Mouse (Mus musculus): Measurements from ENCODE around the gene Epb41l2.

The Epb41l2 gene

DNA sequence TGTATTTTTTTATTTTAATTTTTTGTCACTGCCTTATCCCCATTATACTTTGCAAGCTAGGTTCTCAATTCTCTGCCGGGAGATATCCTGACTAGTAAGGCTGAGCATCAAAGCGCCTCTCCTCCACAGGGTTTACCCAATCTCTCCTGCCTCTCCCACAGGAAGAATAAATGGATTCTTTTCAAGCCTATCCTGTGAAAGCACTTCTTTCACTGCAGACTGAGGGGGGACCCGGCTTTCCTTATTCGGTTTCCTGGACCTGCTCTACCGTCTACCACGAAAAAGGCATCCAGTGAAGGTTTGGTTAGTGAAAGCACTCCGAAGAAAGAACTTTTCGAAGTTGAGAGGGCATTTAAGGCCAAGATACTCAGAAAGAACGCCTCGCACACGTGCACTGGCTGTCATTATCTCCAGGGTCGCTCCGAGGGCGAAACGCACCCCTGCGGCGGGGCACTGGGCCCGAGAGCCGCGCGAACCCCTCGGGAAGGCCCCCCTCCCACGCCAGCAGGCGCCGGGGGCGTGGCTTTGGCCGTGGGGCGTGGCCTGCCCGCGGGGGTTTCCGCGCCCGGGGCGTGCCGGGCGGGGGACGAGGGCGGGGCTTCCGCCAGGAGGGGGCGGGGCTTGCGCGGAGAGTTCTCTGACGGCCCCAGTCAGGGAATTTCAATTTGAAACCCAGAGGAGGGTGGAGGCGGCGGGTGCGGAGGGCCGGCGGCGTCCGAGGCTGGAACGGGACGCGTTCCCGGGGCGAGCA, at the start of gene Epb41l2:
Epb41l2 (plus strand) TSS at position 591 of the 751 bp plus-strand sequence.
- peak; percentile 95 to 96 for DNase-seq

DNA sequence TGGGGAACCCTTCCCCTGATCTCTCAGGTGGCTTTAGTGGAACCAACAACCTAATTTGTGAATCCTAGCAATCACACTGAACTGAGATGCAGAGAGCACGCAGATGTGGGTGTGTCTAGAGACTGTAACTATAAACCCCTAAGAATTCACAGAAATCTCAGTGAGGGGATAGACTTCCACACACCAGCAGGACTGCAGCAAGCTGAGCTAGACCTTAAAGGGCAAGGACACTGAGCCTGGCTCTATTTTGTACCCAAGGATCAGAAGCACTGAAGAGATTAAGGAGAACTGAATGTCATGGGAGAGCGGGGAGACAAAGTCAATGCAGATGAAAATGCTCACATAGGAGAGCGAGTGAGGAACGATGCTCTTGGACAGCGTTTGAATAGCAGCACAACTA, 49.6 kb upstream of the Epb41l2 start:
- DNase-seq, result no peak

DNA sequence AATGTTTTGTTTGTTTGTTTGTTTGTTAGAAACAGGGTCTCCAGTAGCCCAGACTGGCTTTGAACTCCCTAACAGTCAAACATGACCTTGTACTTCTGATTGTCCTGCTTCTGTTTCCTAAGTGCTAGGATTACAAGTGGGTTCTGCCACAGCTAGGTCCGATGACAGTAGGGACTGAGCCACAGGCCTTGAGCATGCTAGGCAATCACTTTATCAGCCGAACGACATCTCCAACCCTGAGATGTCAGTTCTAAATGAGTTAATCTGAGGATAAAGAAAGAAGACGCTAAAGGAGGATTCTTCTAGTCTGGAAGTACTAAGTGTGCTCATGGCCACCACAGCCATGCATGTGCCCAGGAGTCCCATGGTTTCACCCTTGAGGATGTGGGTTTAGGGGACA, 48.9 kb upstream of the Epb41l2 start:
- DNase-seq, result no peak

GRCm38 (mm10) chr10:25311554-25312212, 47.9 kb upstream of the Epb41l2 start:
- DNase-seq, result no peak

- no peak for DNase-seq
These were observed 45.6 kb upstream of the Epb41l2 start for GRCm38 (mm10) chr10:25313856-25314584.

DNA sequence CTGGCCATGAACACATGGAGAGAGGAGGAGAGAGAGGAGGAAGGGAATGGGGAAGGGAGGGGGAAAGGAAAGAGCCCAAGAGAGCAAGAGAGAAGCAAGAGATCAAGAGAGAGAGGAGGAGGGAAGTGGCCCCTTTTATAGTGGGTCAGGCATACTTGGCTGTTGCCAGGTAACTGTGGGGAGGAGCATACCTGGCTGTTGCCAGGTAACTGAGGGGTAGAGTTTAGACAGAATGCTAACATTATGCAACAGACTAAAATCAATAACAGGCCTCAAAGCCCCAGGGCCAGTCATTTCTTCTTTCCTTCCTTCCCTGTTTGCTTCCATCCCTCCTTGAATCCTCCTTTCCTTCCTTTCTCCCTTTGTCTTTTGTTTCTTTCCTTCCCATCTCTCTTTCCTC, 41.9 kb upstream of the Epb41l2 start:
- no peak for DNase-seq

GRCm38 (mm10) chr10:25318405-25318804, 41.2 kb upstream of the Epb41l2 start:
- DNase-seq, result no peak

- no peak for DNase-seq
These were observed 40.1 kb upstream of the Epb41l2 start for GRCm38 (mm10) chr10:25319531-25319930.

DNA sequence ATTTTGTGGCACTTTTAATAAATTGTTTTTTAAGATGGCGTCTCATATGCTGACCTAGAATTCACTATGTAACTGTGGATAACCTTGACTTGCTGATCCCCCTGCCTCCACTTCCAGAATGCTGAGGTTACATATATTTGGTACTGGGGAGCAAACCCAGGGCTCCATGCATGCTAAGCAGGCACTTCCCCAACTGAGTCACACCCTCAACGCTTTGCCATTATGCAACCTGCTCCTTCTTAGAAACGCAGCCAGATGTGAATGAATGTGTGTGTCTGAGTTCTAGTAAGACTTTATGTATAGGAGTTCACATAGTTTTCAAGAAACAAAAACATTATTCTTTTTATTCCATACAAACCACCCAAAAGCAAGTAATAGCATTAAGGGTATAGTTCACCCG, 38.4 kb upstream of the Epb41l2 start:
- DNase-seq, result no peak

- DNase-seq, result peak; percentile 53 to 67
These were observed 33.9 kb upstream of the Epb41l2 start for GRCm38 (mm10) chr10:25325690-25326089.

DNA sequence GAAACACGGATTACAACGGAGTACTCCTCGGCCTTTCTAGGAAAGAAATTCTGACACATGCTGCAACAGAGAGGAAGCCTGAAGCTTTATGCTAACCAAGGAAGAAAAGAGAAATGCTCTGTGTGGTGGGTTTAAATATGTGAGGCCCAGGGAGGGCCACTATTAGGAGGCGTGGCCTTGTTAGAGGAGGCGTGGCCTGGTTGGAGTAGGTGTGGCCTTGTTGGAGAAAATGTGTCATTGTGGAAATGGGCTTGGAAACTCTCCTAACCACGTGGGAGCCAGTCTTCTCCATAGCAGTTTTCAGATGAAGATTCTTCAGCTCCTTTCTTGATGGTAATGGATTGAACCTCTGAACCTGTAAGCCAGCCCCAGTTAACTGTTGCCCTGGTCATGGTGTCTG, 32.1 kb upstream of the Epb41l2 start:
- no peak for DNase-seq

- no peak for DNase-seq
These were observed 29.5 kb upstream of the Epb41l2 start for GRCm38 (mm10) chr10:25330094-25330493.

DNA sequence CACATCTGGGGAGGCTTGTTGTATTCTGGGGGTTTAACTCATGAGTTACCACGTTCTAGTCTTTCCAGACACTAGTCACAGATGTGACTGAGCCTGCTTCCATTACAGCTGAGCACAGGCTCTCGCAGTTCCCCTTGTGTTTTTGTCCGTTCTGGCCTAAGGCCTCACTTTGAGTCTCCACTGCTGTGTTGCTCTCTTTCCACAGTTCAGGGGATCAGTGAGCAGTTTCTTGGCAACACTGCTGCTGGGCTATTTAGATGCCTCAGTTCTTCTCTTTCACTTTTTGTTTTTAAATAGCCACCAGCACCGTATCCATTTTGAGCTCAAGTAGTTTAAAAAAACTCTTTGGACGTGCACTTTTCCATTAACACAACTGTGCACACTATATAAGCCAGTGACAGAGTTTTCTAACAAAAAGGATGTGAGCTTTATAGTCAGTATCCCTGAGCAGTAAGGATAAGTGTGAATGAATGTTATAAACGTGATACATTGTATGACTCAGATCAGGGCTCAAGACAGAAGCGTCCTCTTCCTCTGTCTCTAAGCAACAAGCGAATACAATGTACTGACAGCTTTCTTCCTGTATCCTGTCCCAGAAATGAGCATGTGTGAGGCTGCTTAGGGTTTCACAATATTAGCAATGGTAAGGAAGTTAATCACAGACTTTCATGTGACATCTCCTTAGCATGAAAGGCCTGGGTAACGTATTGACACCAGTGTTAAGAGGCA, 28.1 kb upstream of the Epb41l2 start:
- peak in 1 of 2 experiments; percentile 14 for DNase-seq

- no peak for DNase-seq
These were observed 26.1 kb upstream of the Epb41l2 start for GRCm38 (mm10) chr10:25333390-25334079.

DNA sequence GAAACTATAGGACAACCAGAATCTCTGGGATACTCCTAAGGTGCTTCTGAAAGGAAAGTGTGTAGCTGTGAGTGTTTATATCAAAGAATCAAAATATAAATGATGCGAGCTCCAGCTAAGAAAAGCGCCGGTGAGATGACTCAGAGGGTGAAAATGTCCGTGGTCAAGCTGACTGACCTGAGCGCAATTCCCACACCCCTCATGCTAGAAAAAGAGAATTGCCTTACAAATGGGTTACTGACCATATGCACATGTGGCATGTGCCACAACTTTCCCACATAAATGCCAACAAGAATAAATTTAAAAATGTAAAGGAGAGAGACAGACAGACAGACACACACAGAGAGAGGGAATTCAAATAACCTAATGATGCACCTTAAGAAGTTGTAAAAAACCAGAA, 18.9 kb upstream of the Epb41l2 start:
- DNase-seq, result no peak

DNA sequence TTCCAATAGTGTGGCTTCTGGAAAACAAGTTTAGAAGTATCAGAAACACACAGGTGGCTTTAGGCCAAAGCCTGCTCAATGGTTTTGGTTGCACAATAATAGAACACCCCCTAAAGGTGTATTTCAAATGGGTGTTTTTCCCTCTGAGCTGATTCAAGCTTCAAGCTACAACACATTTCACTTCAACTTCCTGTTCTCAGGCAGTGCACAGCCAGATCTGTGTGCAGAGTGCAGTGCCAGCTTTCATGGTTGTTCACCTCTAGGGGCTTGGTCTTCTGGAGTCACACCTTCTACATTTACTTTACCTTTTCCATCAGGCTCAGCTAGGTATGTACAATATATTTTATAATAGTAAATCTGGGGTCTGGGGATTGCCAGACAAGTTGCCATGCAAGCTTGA, 16.8 kb upstream of the Epb41l2 start:
- no peak for DNase-seq

DNA sequence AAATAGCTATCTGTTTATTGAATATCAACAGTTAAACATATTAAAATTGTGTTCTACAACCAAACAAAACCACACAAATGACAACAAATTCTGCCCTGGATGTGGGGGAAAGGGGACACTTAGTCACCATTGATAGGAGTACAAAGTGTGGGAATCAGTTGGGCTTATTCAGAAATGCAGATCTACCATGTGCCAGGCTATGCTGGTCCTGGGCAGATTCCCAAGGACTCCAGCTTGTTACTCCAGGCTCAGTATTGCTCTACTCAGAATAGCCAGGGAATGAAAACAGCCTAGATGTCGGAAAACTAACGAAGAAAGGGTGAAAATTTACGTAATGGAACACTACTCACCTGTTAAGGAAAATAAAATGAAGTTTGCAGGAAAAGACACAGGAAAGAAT, 5.7 kb upstream of the Epb41l2 start:
- no peak for DNase-seq

GRCm38 (mm10) chr10:25354390-25354789, 5.2 kb upstream of the Epb41l2 start:
- DNase-seq, result no peak

GRCm38 (mm10) chr10:25359959-25360811, 587 bp downstream of the Epb41l2 start:
- peak; percentile 39 to 43 for DNase-seq

DNA sequence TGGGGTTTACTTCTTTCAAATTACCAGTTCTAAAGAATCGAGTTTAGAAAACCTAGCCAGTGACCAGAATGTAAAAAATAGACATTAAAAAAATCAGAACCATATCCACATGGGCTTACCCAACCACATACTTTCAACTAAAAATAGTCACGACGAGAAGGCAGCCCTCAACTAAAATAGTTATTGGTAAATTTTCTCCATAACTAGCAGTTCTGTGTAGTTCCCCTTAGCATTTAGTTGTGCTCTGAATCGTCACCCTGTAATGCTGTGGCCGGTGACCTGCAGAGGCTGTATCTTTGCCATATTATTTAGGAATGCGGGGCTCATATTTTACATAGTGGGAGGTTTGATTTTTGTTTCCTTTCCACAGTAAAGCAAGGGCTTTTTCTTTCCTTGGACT, 2.6 kb downstream of the Epb41l2 start:
- DNase-seq, result no peak

DNA sequence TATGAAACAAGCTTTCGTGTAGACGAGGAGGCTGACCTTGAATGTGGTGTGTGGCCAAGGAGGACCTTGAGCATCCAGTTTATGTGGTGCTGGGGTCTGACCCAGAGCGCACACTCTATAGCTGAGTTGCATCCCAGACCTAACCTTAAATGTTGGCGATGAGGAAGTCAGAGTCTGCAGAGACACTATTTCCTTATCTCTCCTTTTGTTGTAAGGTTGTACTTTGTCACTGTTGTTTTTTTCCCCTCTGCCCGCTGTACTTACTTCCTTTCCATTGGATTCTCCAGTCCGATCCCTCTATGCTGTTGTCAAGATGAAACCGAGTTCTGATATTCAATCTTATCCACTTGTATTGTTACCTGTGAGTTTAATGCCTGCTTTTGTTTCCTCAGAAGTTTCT, 5.6 kb downstream of the Epb41l2 start:
- no peak for DNase-seq

DNA sequence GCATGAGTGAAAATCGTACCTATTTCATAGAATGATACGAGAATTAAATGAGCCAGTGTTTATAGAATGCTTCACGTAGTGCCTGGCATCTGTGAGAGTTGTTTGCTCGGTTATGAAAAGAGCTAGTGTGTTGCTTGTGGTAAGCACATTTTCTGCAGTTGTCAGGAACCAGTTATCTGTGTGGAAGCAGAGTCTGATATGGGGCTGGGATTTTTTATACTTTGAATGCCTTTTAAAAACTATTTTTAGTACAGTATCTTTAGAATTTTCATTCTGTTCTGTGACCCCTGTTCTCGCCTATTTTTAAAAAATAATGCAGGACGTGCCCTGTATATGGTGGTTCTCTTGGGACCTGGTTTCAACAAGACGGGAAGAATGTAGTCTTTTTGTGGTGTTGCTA, 6.1 kb downstream of the Epb41l2 start:
- no peak for DNase-seq

Measured in lung, postnatal 4 days (tissue).